Mouse (Mus musculus) liver, embryonic 16.5 days (tissue): ENCODE data around the gene Olfr968. TPM values are rescaled to one million over a fixed set of nuclear protein-coding genes. Genes with fewer than 3 reads are reported as not detected.

Experiments used
- ATAC-seq: fragments of 200-750 bp; cut with Nextera tagmentation; 2 replicates; pipeline ENCODE4 v1.8.0; 2017; ENCODE audit warnings: low read depth, mild to moderate bottlenecking, moderate number of reproducible peaks, moderate library complexity
- H3K27ac ChIP-seq: fragments of 300-500 bp; sonication (generic); 2 replicates; pipeline ENCODE4 v1.5.1; 2014; ENCODE audit warnings: mild to moderate bottlenecking, low read length
- H3K27me3 ChIP-seq: fragments of 300-500 bp; sonication (generic); 2 replicates; pipeline ENCODE4 v1.6.1; 2014; ENCODE audit warnings: low read depth, low read length, mixed read lengths; ENCODE audit not compliant: control insufficient read depth, insufficient read depth
- H3K36me3 ChIP-seq: fragments of 300-500 bp; sonication (generic); 2 replicates; pipeline ENCODE4 v1.6.1; 2014; ENCODE audit warnings: mild to moderate bottlenecking; ENCODE audit not compliant: control insufficient read depth, insufficient read depth
- H3K4me1 ChIP-seq: fragments of 300-500 bp; sonication (generic); 2 replicates; pipeline ENCODE4 v1.6.1; 2014; ENCODE audit warnings: low read depth, low read length, mixed read lengths; ENCODE audit not compliant: control insufficient read depth
- H3K4me2 ChIP-seq: fragments of 300-500 bp; sonication (generic); 2 replicates; pipeline ENCODE4 v1.6.1; 2014; ENCODE audit warnings: low read depth, low read length, mixed read lengths
- H3K4me3 ChIP-seq: fragments of 300-500 bp; sonication (generic); 2 replicates; pipeline ENCODE4 v1.5.1; 2014; ENCODE audit warnings: low read depth, mild to moderate bottlenecking, low read length
- H3K9ac ChIP-seq: fragments of 300-500 bp; sonication (generic); 2 replicates; pipeline ENCODE4 v1.6.1; 2014; ENCODE audit warnings: low read depth, low read length
- H3K9me3 ChIP-seq: fragments of 300-500 bp; sonication (generic); replicated peaks from 2 replicates; pipeline ENCODE4 v1.6.1; 2016; ENCODE audit warnings: low read length; ENCODE audit not compliant: control insufficient read depth
- WGBS: fragments of 180-500 bp; shearing (Covaris S2); extraction: QIAGEN DNeasy Blood & Tissue Kit; methylation state at CpG from one replicate; pipeline ENCODE4 v1.1.7; 2014; ENCODE audit not compliant: insufficient replicate concordance; 5-methylcytosine and 5-hydroxymethylcytosine counted together
- polyA plus RNA-seq: library from polyadenylated mRNA; unstranded; fragments of >200 nt; fragmentation: Nextera tagmentation; extraction: Ambion mirVana; gene quantifications from 2 replicates; pipeline ENCODE4 v1.2.1, GENCODE M21; 2015

Gene Olfr968
- not detected in 2 replicates for polyA plus RNA-seq

DNA sequence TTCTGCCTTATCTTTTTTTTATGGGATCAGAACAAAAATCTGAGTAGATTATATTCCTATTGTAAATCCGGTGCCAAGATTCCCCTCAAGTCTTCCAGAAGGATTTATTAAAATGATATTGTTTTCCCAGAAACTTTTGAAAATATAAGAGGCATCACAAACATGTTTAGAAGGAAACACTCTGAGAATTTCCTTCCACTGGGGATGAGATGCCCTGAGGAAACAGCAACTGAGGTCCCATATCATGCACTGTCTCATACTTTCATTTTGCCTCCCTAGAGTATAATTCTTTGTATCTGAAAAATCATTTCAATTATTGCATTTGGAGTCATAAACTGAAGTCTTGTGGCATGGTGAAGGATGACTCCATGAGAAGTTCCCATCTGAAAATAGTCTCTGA, at the start of gene Olfr968:
Gene Olfr968, minus strand, starts transcription at position 101 of the 400 bp plus-strand sequence.
- no peak within 1 kb of the TSS for H3K9ac ChIP-seq
- H3K4me3 ChIP-seq, result no peak within 1 kb of the TSS
- H3K27me3 ChIP-seq, result no peaks in the 10 kb centered on the region
- H3K4me1 ChIP-seq, result no peaks in the 10 kb centered on the region
- no peaks in the 10 kb centered on the region for H3K9me3 ChIP-seq
- no peaks in the 10 kb centered on the region for H3K36me3 ChIP-seq
- no peak within 1 kb of the TSS for H3K4me2 ChIP-seq
- no peak for ATAC-seq
- WGBS, result 56% methylated on average over 1 of the region's 1 CpGs
- no peak within 1 kb of the TSS for H3K27ac ChIP-seq

DNA sequence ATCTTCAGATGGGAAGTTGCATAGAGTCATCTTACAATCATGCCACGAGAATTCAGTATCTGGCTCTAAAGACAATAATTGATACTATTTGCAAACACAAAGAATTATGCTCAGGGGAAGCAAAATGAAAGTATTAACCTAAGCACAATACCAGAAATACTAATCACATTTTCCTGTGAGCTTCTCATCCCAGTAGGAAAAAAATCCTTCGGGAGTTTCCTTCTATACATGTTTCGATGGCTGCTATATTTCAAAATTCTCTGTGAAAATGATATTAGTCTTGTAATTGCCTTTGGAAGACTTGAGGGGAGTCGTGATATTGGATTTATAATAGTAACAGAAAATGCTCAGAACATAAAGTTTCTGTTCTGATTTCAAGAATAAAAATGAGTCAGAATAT, 25.5 kb upstream of the Olfr968 start, which contains the start of gene Olfr970:
Gene Olfr970, plus strand, starts transcription at position 301 of the 400 bp plus-strand sequence.
- Histone ChIP-seq H3K4me2 (no peak within 1 kb of the TSS), H3K27ac (no peak within 1 kb of the TSS), H3K4me1 (no peaks in the 10 kb centered on the region), H3K9me3 (no peaks in the 10 kb centered on the region), H3K36me3 (no peaks in the 10 kb centered on the region), H3K9ac (no peak within 1 kb of the TSS), H3K27me3 (no peaks in the 10 kb centered on the region), H3K4me3 (no peak within 1 kb of the TSS)
- WGBS, result 53% methylated on average over 4 of the region's 4 CpGs
- ATAC-seq, result no peak

DNA sequence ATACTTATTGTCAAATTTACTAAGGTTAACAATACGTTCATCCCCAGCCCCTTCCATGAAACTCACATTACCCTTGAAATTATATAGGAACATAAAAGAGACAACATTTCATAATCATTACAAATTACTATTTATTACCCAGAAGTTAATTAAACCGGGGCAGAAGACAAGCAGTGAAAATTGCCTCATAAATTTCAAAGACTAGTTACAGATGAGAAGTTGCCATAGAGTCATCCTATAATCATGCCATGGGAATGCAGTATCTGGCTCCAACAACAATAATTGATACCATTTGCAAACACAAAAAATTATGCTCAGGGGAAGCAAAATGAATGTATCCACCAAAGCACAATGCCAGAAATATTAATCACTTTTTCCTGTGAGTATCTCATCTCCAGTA, 7.5 kb upstream of the Olfr968 start, which contains the start of gene Olfr969:
Gene Olfr969, plus strand, starts transcription at position 388 of the 400 bp plus-strand sequence.
- H3K27ac ChIP-seq, result no peak within 1 kb of the TSS
- H3K27me3 ChIP-seq, result no peaks in the 10 kb centered on the region
- no peak within 1 kb of the TSS for H3K4me2 ChIP-seq
- H3K9me3 ChIP-seq, result no peaks in the 10 kb centered on the region
- no peaks in the 10 kb centered on the region for H3K4me1 ChIP-seq
- 55% methylated on average over 2 of the region's 2 CpGs for WGBS
- H3K9ac ChIP-seq, result no peak within 1 kb of the TSS
- no peak within 1 kb of the TSS for H3K4me3 ChIP-seq
- H3K36me3 ChIP-seq, result no peaks in the 10 kb centered on the region
- ATAC-seq, result no peak

DNA sequence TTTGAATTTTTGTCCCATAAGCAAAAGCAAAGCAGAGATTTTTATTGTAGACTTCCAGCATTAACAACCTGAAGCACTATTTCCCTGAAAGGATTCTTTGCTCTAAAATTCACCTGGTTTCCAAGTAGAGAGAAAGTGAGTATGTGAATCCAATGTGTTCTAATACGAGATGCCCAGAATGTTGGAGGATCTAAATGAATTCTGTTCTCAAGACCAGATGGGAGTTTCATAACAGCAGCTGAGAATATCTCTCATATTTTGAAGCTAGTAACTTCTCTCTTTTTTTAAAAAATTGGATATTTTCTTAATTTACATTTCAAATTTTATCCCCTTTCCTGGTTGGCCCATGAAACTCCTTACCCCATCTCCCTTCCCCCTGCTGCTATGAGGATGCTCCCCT, 36.6 kb downstream of the Olfr968 start:
- no peak for ATAC-seq
- Histone ChIP-seq H3K36me3 (no peaks in the 10 kb centered on the region), H3K9me3 (no peaks in the 10 kb centered on the region), H3K9ac (no peak overlapping the region), H3K27ac (no peak overlapping the region), H3K4me1 (no peaks in the 10 kb centered on the region), H3K27me3 (no peaks in the 10 kb centered on the region), H3K4me2 (no peak overlapping the region), H3K4me3 (no peak overlapping the region)
- 61% methylated on average over 1 of the region's 1 CpGs for WGBS

DNA sequence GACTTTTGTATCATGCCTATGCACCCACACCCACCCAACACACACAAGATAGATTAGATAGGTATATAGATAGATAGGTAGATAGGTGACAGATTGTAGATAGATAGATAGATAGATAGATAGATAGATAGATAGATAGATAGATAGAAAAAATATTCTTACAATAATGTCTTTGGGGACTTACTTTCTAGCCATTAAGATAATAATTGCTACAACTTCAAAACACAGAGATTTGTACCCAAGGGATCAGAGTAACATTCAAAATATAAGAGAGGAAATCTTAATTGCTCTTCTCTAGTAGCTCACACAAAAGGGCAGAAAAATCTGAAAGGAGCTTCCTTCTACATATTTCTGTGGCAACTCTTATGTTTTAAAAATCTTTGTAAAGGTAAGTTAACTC, 37.1 kb downstream of the Olfr968 start, which contains the start of gene Olfr967:
Gene Olfr967, plus strand, starts transcription at position 301 of the 400 bp plus-strand sequence.
- H3K9ac ChIP-seq, result no peak within 1 kb of the TSS

DNA sequence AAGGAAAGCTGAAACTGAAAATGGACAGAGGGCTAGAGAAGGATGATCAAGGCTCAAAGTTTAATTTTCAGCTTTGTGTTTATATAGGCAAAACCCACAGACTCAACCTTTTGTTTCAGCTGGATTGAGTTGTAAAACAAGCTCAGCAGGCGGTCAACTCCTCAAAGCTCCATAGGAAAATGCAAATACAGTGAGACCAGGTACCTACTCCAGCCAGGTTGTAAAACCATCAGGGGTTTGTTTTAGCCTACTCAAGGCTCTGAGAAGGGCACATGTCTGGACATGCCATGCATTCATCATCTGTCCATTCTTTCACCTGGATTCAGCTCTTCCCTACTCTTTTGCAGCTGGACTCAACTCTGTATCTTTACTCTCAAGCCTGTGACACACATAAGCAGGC, 42.3 kb downstream of the Olfr968 start:
- Histone ChIP-seq H3K4me3 (no peak overlapping the region), H3K4me2 (no peak overlapping the region), H3K36me3 (no peaks in the 10 kb centered on the region), H3K4me1 (no peaks in the 10 kb centered on the region), H3K27me3 (no peaks in the 10 kb centered on the region), H3K27ac (no peak overlapping the region), H3K9me3 (no peaks in the 10 kb centered on the region), H3K9ac (no peak overlapping the region)
- WGBS, result 63% methylated on average over 1 of the region's 1 CpGs
- no peak for ATAC-seq

More for the DNA sequence above, 37.1 kb downstream of the Olfr968 start, which contains the start of gene Olfr967:
- Histone ChIP-seq H3K4me1 (no peaks in the 10 kb centered on the region), H3K36me3 (no peaks in the 10 kb centered on the region), H3K4me2 (no peak within 1 kb of the TSS), H3K27ac (no peak within 1 kb of the TSS), H3K27me3 (no peaks in the 10 kb centered on the region), H3K4me3 (no peak within 1 kb of the TSS), H3K9me3 (no peaks in the 10 kb centered on the region)
- ATAC-seq, result no peak

DNA sequence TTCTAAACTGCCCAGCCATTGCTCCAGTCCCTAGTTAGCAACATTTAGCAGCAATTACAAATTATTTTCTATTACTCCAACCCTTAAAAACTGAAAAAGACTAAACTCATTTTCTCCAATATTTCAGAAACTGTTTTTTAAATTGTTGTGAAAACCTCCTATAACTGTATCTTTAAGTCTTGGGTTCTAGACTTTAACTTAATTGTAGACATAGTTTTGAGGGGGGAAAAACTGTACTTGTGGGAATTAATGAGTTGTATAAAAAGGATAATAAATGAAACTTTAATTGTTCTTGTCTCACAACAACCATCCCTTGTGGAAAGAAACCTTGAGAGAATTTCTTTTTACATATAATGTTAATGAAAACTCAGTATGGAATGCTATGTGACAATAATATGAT, 52.4 kb downstream of the Olfr968 start, which contains the start of gene Olfr150:
Gene Olfr150, plus strand, starts transcription at position 301 of the 400 bp plus-strand sequence.
- H3K4me1 ChIP-seq, result no peaks in the 10 kb centered on the region
- ATAC-seq, result no peak
- no peaks in the 10 kb centered on the region for H3K27me3 ChIP-seq
- H3K4me3 ChIP-seq, result no peak within 1 kb of the TSS
- no peaks in the 10 kb centered on the region for H3K9me3 ChIP-seq
- no peak within 1 kb of the TSS for H3K27ac ChIP-seq
- no peak within 1 kb of the TSS for H3K9ac ChIP-seq
- H3K36me3 ChIP-seq, result no peaks in the 10 kb centered on the region
- H3K4me2 ChIP-seq, result no peak within 1 kb of the TSS

Other genes starting within 250 kb of the Olfr968 start
- gene Olfr958, start 229.2 kb downstream of the Olfr968 start, polyA plus RNA-seq, result not detected in 2 replicates
- not detected in 2 replicates for gene Olfr959, start 207.7 kb downstream of the Olfr968 start, polyA plus RNA-seq
- gene AW551984, start 178.8 kb downstream of the Olfr968 start, polyA plus RNA-seq, result 3.1 and 4.1 TPM in 2 replicates
- gene Olfr148, start 172.6 kb downstream of the Olfr968 start, polyA plus RNA-seq, result not detected in 2 replicates
- gene Olfr960, start 161.9 kb downstream of the Olfr968 start, polyA plus RNA-seq, result not detected in 2 replicates
- gene Olfr961, start 138.2 kb downstream of the Olfr968 start, polyA plus RNA-seq, result not detected in 2 replicates
- not detected in 2 replicates for gene Olfr963, start 116.0 kb downstream of the Olfr968 start, polyA plus RNA-seq
- not detected in 2 replicates for gene Olfr149, start 76.1 kb downstream of the Olfr968 start, polyA plus RNA-seq
- gene Olfr965, start 71.9 kb downstream of the Olfr968 start, polyA plus RNA-seq, result not detected in 2 replicates
- gene Olfr150, start 52.3 kb downstream of the Olfr968 start, polyA plus RNA-seq, result not detected in 2 replicates
- gene Olfr967, start 37.0 kb downstream of the Olfr968 start, polyA plus RNA-seq, result not detected in 2 replicates
- gene Olfr969, start 7.7 kb upstream of the Olfr968 start, polyA plus RNA-seq, result not detected in 2 replicates
- gene Olfr970, start 25.6 kb upstream of the Olfr968 start, polyA plus RNA-seq, result not detected in 2 replicates
- gene Olfr971, start 53.6 kb upstream of the Olfr968 start, polyA plus RNA-seq, result not detected in 2 replicates
- not detected in 2 replicates for gene Olfr972, start 83.2 kb upstream of the Olfr968 start, polyA plus RNA-seq
- gene Olfr229, start 124.1 kb upstream of the Olfr968 start, polyA plus RNA-seq, result not detected in 2 replicates
- not detected in 2 replicates for gene Olfr974, start 154.2 kb upstream of the Olfr968 start, polyA plus RNA-seq
- gene Olfr975, start 168.8 kb upstream of the Olfr968 start, polyA plus RNA-seq, result not detected in 2 replicates
- gene Olfr976, start 177.9 kb upstream of the Olfr968 start, polyA plus RNA-seq, result not detected in 2 replicates
- not detected in 2 replicates for gene Olfr978, start 208.9 kb upstream of the Olfr968 start, polyA plus RNA-seq
- not detected in 2 replicates for gene Olfr979, start 220.2 kb upstream of the Olfr968 start, polyA plus RNA-seq
- not detected in 2 replicates for gene Olfr980, start 226.3 kb upstream of the Olfr968 start, polyA plus RNA-seq
- not detected in 2 replicates for gene Olfr981, start 238.2 kb upstream of the Olfr968 start, polyA plus RNA-seq